Mouse (Mus musculus) forebrain, embryonic 16.5 days (tissue): ENCODE results near the gene Prph. TPM values are rescaled to one million over a fixed set of nuclear protein-coding genes. Genes with fewer than 3 reads are reported as not detected.

Source experiments
- ATAC-seq: fragments of 200-750 bp; cut with Nextera tagmentation; 2 replicates; pipeline ENCODE4 v1.8.0; 2017; ENCODE audit warnings: mild to moderate bottlenecking, moderate library complexity
- H3K27ac ChIP-seq: fragments of 300-500 bp; sonication (generic); 2 replicates; pipeline ENCODE4 v1.5.1; 2014; ENCODE audit warnings: low read length, control low read depth
- H3K27me3 ChIP-seq: fragments of 300-500 bp; sonication (generic); replicated peaks from 2 replicates; pipeline ENCODE4 v1.6.1; 2014; ENCODE audit warnings: low read length; ENCODE audit not compliant: control insufficient read depth, insufficient read depth
- H3K36me3 ChIP-seq: fragments of 300-500 bp; sonication (generic); 2 replicates; pipeline ENCODE4 v1.6.1; 2014; ENCODE audit not compliant: control insufficient read depth, insufficient read depth
- H3K4me1 ChIP-seq: fragments of 300-500 bp; sonication (generic); replicated peaks from 2 replicates; pipeline ENCODE4 v1.6.1; 2014; ENCODE audit warnings: low read length; ENCODE audit not compliant: control insufficient read depth, insufficient read depth
- H3K4me2 ChIP-seq: fragments of 300-500 bp; sonication (generic); 2 replicates; pipeline ENCODE4 v1.6.1; 2014; ENCODE audit warnings: mild to moderate bottlenecking, low read length, control low read depth
- H3K4me3 ChIP-seq: fragments of 300-500 bp; sonication (generic); replicated peaks from 2 replicates; pipeline ENCODE4 v1.5.1; 2014; ENCODE audit warnings: mild to moderate bottlenecking, low read length, control low read depth
- H3K9ac ChIP-seq: fragments of 300-500 bp; sonication (generic); replicated peaks from 2 replicates; pipeline ENCODE4 v1.6.1; 2014; ENCODE audit warnings: low read depth, low read length, control low read depth
- H3K9me3 ChIP-seq: fragments of 300-500 bp; sonication (generic); 2 replicates; pipeline ENCODE4 v1.6.1; 2016; ENCODE audit warnings: low read length; ENCODE audit not compliant: control insufficient read depth
- WGBS: fragments of 180-500 bp; shearing (Covaris S2); extraction: QIAGEN DNeasy Blood & Tissue Kit; methylation state at CpG from one replicate; pipeline ENCODE4 v1.1.7; 2014; 5-methylcytosine and 5-hydroxymethylcytosine counted together
- polyA plus RNA-seq: library from polyadenylated mRNA; unstranded; fragments of >200 nt; fragmentation: Nextera tagmentation; extraction: Ambion mirVana; gene quantifications from 2 replicates; pipeline ENCODE4 v1.2.1, GENCODE M21; 2015

Prph gene
- polyA plus RNA-seq, 1 experiment from 2014 or later: 1.3 TPM

DNA sequence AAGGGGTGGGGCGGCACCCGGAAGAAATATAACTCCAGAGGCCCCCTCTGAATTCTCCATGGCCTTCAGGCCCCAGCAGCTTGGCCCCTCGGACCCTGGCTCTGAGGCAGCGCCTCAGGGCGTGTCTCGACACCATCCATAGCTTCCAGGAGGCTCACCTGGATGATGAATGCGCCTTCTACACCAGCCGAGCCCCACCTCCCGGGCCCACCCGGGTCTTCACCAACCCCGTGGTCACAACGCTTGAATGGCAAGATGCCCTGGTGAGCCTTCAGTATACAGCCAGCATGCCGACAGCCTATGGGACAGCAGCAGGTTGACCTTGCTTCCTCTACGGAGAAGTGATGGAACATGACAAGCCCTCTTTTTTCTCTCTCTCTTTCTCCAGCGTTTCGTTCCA is 27.9 kb downstream of the Prph start:
- no peak for ATAC-seq
- H3K9me3 ChIP-seq: no peaks in the 10 kb centered on the region
- WGBS: 91% methylated on average over 16 of the region's 16 CpGs
- no peak overlapping the region for H3K27ac ChIP-seq
- peaks cover 24% of the 10 kb centered on the region for H3K27me3 ChIP-seq
- H3K4me2 ChIP-seq: no peak overlapping the region
- H3K4me1 ChIP-seq: no peaks in the 10 kb centered on the region
- H3K36me3 ChIP-seq: no peaks in the 10 kb centered on the region
- H3K9ac ChIP-seq: no peak overlapping the region
- no peak overlapping the region for H3K4me3 ChIP-seq

DNA sequence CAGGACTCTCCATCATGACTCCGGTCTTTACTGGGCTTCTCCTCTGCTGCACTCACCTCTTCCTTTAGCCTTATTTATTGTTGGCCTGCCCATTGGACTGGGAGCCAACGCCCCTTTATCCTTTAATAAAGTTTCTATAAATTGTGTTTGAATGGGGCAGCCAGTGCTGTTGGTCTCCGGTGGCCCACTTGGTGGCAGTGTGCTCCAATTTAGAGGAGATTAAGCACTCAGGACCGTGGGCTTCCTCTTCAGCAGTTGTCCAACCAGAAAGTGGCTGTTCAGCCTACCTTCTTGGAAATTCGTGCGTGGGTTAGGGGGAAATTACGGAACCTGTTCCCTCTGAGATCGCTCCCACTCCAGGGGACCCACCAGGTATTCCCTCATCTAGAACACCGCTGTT is 28.3 kb downstream of the Prph start:
- Histone ChIP-seq H3K27me3 (peaks cover 28% of the 10 kb centered on the region), H3K4me2 (no peak overlapping the region), H3K36me3 (no peaks in the 10 kb centered on the region), H3K4me1 (peaks cover 2% of the 10 kb centered on the region), H3K27ac (no peak overlapping the region), H3K4me3 (no peak overlapping the region), H3K9ac (no peak overlapping the region), H3K9me3 (no peaks in the 10 kb centered on the region)
- ATAC-seq: no peak
- 69% methylated on average over 9 of the region's 9 CpGs for WGBS

DNA sequence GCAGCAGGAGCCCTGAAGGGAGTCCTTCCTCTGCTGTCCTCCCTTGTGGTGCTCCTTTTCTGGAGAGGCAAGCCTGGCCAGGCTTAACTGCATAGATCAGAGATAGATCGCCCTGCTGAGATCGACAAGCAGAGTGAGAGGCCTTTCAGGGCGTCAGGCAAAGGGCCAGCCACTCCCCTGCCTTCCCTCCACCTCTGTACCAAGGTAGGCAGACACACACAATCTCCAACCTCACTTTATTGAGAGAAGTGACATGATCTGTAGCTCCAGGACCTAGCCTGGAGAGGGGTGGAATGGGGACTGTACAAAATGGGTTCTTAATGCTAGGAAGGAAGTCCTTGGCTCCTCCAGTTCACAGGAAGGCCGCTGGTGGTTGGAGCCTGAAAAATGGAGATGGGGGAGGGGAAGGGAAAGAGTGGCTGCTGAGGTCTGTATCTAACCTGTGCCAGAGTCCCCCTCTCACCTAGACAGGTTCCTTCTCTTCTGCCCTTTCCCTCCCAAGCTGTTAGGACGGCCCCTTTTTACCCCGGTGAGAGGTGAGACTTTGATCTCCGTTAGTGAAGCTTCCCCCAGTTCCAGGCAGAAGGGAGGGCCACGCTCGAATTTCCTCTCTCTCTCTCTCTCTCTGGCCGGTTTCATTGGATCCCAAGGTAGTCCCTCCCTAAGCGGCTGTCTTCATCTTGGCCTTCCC is 29.0 kb downstream of the Prph start:
- ATAC-seq: no peak
- Histone ChIP-seq H3K9ac (no peak overlapping the region), H3K36me3 (no peaks in the 10 kb centered on the region), H3K4me2 (no peak overlapping the region), H3K27ac (no peak overlapping the region), H3K9me3 (no peaks in the 10 kb centered on the region), H3K27me3 (peaks cover 34% of the 10 kb centered on the region), H3K4me3 (no peak overlapping the region), H3K4me1 (peaks cover 7% of the 10 kb centered on the region)
- 9% methylated on average over 11 of the region's 11 CpGs for WGBS

DNA sequence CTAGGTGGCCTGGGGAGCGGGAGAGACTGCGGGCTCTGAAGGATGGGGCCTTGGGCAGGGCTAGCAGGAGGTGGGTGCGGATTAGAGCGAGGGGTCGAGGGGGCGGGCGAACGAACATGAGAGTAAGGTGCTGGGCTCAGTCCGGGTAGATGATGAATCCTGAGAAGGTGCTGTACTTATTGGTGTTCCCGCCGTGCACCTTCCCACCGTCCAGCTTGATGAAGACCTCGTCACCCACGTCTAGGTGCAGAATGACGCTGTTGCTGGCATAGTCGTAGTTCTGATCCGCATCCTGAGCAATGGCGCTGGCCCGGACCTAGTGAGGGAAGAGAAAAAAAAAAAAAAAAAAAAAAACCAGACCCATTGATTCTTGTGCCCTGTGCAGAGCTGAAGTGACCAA is 29.6 kb downstream of the Prph start:
- Histone ChIP-seq H3K36me3 (no peaks in the 10 kb centered on the region), H3K9ac (no peak overlapping the region), H3K27ac (no peak overlapping the region), H3K27me3 (peaks cover 39% of the 10 kb centered on the region), H3K4me1 (peaks cover 7% of the 10 kb centered on the region), H3K4me3 (no peak overlapping the region), H3K9me3 (no peaks in the 10 kb centered on the region), H3K4me2 (no peak overlapping the region)
- WGBS: 13% methylated on average over 19 of the region's 19 CpGs
- ATAC-seq: no peak

DNA sequence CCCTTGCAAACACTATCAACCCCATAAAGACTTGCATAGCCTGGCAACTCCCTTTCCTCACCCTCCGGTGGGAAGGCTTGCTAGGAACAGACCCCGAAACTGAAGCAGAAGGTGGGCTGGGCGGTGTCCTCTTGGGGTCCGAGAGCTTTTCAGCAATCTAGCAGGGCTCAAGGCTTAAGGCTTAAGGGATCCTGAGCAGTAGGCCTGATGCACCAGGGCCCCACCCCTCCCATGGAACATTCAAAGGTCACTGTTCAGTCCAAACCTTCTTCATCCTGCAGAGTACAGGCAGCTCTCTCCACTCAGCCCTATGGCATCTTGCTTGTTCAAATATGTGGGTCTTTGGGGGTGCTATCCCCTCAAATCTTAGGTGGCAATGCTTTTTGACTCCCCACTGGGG is 31.0 kb downstream of the Prph start:
- peaks cover 42% of the 10 kb centered on the region for H3K27me3 ChIP-seq
- H3K9ac ChIP-seq: no peak overlapping the region
- no peak overlapping the region for H3K4me2 ChIP-seq
- no peaks in the 10 kb centered on the region for H3K36me3 ChIP-seq
- H3K27ac ChIP-seq: no peak overlapping the region
- peaks cover 7% of the 10 kb centered on the region for H3K4me1 ChIP-seq
- 72% methylated on average over 4 of the region's 4 CpGs for WGBS
- H3K4me3 ChIP-seq: no peak overlapping the region
- no peak for ATAC-seq
- H3K9me3 ChIP-seq: no peaks in the 10 kb centered on the region

DNA sequence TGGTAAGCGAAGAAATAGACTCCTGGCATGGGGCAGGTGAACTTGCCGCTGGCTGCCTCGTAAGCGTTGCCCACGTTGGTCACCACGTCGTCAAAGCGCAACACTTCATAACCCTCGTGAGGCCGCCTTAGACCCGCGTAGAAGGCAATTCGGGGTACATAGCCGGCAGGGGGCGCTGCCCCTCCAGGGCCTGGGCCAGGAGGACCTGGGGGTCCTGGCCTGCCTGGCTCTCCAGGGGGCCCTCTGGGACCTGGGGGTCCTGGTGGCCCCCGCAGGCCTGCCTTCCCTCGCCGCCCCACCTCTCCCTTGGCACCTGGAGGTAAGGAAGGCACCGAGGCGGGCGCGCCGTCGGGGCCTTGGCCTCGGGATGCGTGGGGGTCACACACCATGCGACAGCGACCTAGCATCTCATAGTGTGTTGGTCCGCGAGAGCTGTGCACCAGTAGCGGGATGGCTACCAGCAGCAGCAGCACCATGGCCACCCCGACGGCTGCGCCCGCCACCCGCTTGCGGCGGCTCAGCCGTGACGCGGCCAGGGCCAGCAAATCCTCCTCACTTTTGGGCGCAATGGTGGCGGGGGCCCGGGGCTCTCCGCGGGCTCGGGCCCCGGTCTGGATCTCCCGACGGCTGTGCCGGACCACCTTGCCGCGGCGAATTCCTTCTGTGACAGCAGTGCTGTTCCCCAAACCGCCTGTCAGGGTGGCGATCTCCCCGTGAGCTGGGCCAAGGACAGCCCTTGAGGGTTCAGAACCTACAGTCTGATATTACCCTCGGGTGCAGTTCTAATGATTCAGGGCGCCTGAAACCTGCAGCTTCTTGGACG is 32.5 kb downstream of the Prph start, which contains the start of gene C1ql4:
Gene C1ql4, minus strand, starts transcription at position 565 of the 823 bp plus-strand sequence.
- Histone ChIP-seq H3K27me3 (peaks cover 42% of the 10 kb centered on the region), H3K4me1 (peaks cover 7% of the 10 kb centered on the region), H3K4me2 (peak within 1 kb of the TSS; percentile 43), H3K9me3 (no peaks in the 10 kb centered on the region), H3K27ac (no peak within 1 kb of the TSS), H3K36me3 (no peaks in the 10 kb centered on the region), H3K9ac (no peak within 1 kb of the TSS), H3K4me3 (peak within 1 kb of the TSS; percentile 28)
- ATAC-seq: no peak
- 6% methylated on average over 60 of the region's 60 CpGs for WGBS

DNA sequence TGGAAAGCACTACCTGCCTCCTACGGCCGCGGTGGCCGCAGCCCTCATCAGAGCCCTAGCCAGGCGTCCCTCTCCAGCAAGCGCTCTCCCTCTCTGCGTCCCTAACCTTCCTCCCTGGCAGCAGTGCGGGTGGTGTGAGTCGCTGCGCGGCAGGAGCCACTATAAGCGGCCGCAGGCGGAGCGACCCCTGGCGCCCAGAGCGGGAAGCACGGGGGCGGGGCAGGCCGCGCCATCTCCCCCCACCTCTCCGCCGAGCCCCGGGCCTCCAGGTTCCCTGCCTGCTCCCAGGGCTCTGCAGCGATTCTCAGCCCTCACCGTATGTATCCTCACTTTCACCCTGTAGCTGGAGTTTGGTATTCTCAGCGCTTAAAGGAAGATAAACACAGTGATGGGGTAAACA is 33.3 kb downstream of the Prph start:
- peak; percentile 78 for ATAC-seq
- H3K36me3 ChIP-seq: no peaks in the 10 kb centered on the region
- H3K4me2 ChIP-seq: peak overlapping the region; percentile 43
- H3K9me3 ChIP-seq: no peaks in the 10 kb centered on the region
- H3K4me1 ChIP-seq: peaks cover 10% of the 10 kb centered on the region
- H3K9ac ChIP-seq: no peak overlapping the region
- H3K27ac ChIP-seq: no peak overlapping the region
- 0% methylated on average over 27 of the region's 27 CpGs for WGBS
- peak overlapping the region; percentile 28 for H3K4me3 ChIP-seq
- peaks cover 42% of the 10 kb centered on the region for H3K27me3 ChIP-seq

DNA sequence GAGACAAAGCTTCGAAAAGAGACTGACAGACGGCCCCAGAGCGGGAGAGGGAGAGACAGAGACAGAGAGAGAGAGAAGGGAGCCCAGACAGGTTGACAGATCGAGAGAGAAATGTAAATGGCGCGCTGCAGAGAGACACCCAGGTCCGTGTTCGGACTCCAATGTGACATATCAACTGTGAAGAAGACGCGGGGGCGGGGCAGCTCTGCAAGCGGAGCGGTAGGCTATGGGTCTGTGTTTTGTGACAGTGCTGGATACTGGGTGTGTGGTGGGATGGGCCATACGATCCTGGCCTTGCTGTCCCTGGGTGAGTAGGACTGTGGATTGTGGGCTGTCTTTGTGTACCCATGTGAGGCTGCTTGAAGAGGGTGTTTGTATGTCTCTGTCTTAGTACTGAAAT is 34.1 kb downstream of the Prph start:
- no peak for ATAC-seq
- no peak overlapping the region for H3K4me2 ChIP-seq
- no peak overlapping the region for H3K9ac ChIP-seq
- peaks cover 17% of the 10 kb centered on the region for H3K4me1 ChIP-seq
- H3K27me3 ChIP-seq: peaks cover 42% of the 10 kb centered on the region
- WGBS: 17% methylated on average over 14 of the region's 14 CpGs
- no peaks in the 10 kb centered on the region for H3K9me3 ChIP-seq
- H3K27ac ChIP-seq: no peak overlapping the region
- H3K4me3 ChIP-seq: no peak overlapping the region
- H3K36me3 ChIP-seq: no peaks in the 10 kb centered on the region

DNA sequence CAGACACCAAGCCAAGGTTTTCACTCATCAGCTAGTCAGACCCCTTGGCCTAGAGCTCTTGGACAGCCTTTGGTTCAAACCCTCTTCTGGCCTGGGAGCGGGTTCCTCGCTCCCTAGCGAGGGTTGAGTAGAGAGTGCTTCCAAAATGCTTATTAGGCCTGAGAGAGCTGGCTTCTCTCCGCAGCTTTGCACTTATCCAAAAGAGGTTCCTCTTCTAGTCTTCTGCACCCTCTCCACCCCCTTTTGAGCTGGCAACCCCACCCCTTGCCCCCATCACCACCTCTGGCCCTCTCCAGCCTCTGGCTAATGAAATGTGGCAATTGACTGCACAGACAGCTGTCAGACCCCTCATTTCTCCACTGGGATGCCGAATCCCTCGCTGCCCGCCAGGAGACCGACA is 37.9 kb downstream of the Prph start, which contains the start of gene Dnajc22:
Gene Dnajc22, plus strand, starts transcription at position 301 of the 400 bp plus-strand sequence.
- Histone ChIP-seq H3K4me1 (peaks cover 42% of the 10 kb centered on the region), H3K9me3 (no peaks in the 10 kb centered on the region), H3K9ac (peak within 1 kb of the TSS; percentile 62), H3K36me3 (no peaks in the 10 kb centered on the region), H3K27me3 (peaks cover 35% of the 10 kb centered on the region), H3K27ac (peak within 1 kb of the TSS; percentile 22; the same call in 1 of the 2 replicates), H3K4me3 (peak within 1 kb of the TSS; percentile 49), H3K4me2 (peak within 1 kb of the TSS; percentile 86)
- ATAC-seq: no peak
- WGBS: 34% methylated on average over 8 of the region's 8 CpGs
